Mouse (Mus musculus): ENCODE results near the gene C1qtnf1. TPM values are rescaled to one million over a fixed set of nuclear protein-coding genes. Genes with fewer than 3 reads are reported as not detected.

C1qtnf1 gene
- polyA plus RNA-seq, 1 experiment from 2014 or later, result 2.7 TPM

Other genes starting within 250 kb of the C1qtnf1 start
- gene Cyth1, start 179.6 kb upstream of the C1qtnf1 start, polyA plus RNA-seq (2014; fragmentation: Nextera tagmentation; extraction: Ambion mirVana), result 10.6 and 12.7 TPM in 2 replicates
- 10.7 and 11.1 TPM in 2 replicates for gene Usp36, start 138.0 kb upstream of the C1qtnf1 start, polyA plus RNA-seq (2014; fragmentation: Nextera tagmentation; extraction: Ambion mirVana)
- gene Cep295nl, start 85.7 kb upstream of the C1qtnf1 start, polyA plus RNA-seq (2014; fragmentation: Nextera tagmentation; extraction: Ambion mirVana), result 0.18 and 0.31 TPM in 2 replicates
- 46.0 and 50.8 TPM in 2 replicates for gene Timp2, start 72.5 kb upstream of the C1qtnf1 start, polyA plus RNA-seq (2014; fragmentation: Nextera tagmentation; extraction: Ambion mirVana)
- gene Lgals3bp, start 26.1 kb upstream of the C1qtnf1 start, polyA plus RNA-seq (2014; fragmentation: Nextera tagmentation; extraction: Ambion mirVana), result 3.1 and 3.8 TPM in 2 replicates
- 16.0 and 17.1 TPM in 2 replicates for gene Cant1, start 9.1 kb upstream of the C1qtnf1 start, polyA plus RNA-seq (2014; fragmentation: Nextera tagmentation; extraction: Ambion mirVana)
- 3.9 and 4.3 TPM in 2 replicates for gene Engase, start 48.6 kb downstream of the C1qtnf1 start, polyA plus RNA-seq (2014; fragmentation: Nextera tagmentation; extraction: Ambion mirVana)